Mouse (Mus musculus) embryonic fibroblast, embryonic 13.5 days (primary cell): ENCODE results near the gene Lekr1.

Experiments
- CTCF ChIP-seq: IDR thresholded peaks from 2 replicates; pipeline ENCODE4 v1.5.1; 2011; ENCODE audit warnings: mild to moderate bottlenecking, control low read depth, low read length, moderate library complexity, borderline replicate concordance; ENCODE audit not compliant: insufficient read depth
- POLR2A ChIP-seq: IDR thresholded peaks from 2 replicates; pipeline ENCODE4 v1.6.1; 2011; ENCODE audit warnings: low read depth, mild to moderate bottlenecking, control low read depth, low read length, moderate library complexity

- no peak for TF ChIP-seq CTCF
- no peak for TF ChIP-seq POLR2A
These were observed 28.7 kb upstream of the Lekr1 start for GRCm38 (mm10) chr3:65637313-65637712.
